In genomic region chr15:80091121-80091955, GRCm38 (mm10) we compare ENCODE assay signal across 8 mouse cellular contexts. TPM values are rescaled to one million over a fixed set of nuclear protein-coding genes. Genes with fewer than 3 reads are reported as not detected.
DNase-seq lines count a peak whose midpoint lies in the region; ATAC-seq and TF ChIP-seq lines count a peak whose summit lies in the region.

Gene Syngr1 (plus strand): TSS chr15:80091334.
Gene Rpl3 (minus strand): TSS chr15:80091868.

- H3K9ac ChIP-seq in heart, embryonic 15.5 days: peak within 1 kb of the TSS; percentile 77
- peak within 1 kb of the TSS; percentile 85 for H3K9ac ChIP-seq in liver, embryonic 13.5 days

- H3K27me3 ChIP-seq in C2C12 (ENCODE audit: control insufficient read depth, insufficient read depth, insufficient read length): no peaks in the 10 kb centered on the region
- peaks cover 31% of the 10 kb centered on the region for H3K27me3 ChIP-seq in heart, embryonic 15.5 days
- H3K27me3 ChIP-seq in liver, embryonic 13.5 days: peaks cover 28% of the 10 kb centered on the region
- no peaks in the 10 kb centered on the region; the same call in 1 of the 2 replicates for H3K27me3 ChIP-seq in splenic B cell, adult 2 months (ENCODE audit: control insufficient read depth, insufficient read depth, low read length, poor library complexity, severe bottlenecking)

- H3K27ac ChIP-seq in heart, embryonic 15.5 days: no peak within 1 kb of the TSS
- peak within 1 kb of the TSS; percentile 74 for H3K27ac ChIP-seq in liver, embryonic 13.5 days

- peaks cover 17% of the 10 kb centered on the region for H3K4me1 ChIP-seq in heart, embryonic 15.5 days (replicated peaks)
- peaks cover 76% of the 10 kb centered on the region for H3K4me1 ChIP-seq in liver, embryonic 13.5 days (replicated peaks)

- WGBS in heart, embryonic 15.5 days: 2% methylated on average over 70 of the region's 86 CpGs
- under 1% methylated on average over 86 of the region's 86 CpGs for WGBS in liver, embryonic 13.5 days (ENCODE audit: insufficient replicate concordance)

- peak; percentile 97 for TF ChIP-seq CTCF in C2C12 (IDR thresholded peaks at IDR 0.05; ENCODE audit: control insufficient read depth, insufficient read depth, insufficient read length)
- peak; percentile 83 for TF ChIP-seq CTCF in brain, embryonic 14.5 days (IDR thresholded peaks at IDR 0.05; ENCODE audit: borderline replicate concordance, extremely low read depth, insufficient read depth, insufficient read length)

- H3K4me3 ChIP-seq in C2C12 (ENCODE audit: insufficient read depth, poor library complexity, severe bottlenecking): peak within 1 kb of the TSS; percentile 27
- H3K4me3 ChIP-seq in heart, embryonic 15.5 days: peak within 1 kb of the TSS; percentile 83
- H3K4me3 ChIP-seq in liver, embryonic 13.5 days (replicated peaks): peak within 1 kb of the TSS; percentile 78

- H3K36me3 ChIP-seq in C2C12 (ENCODE audit: control insufficient read depth, insufficient read depth): no peaks in the 10 kb centered on the region
- H3K36me3 ChIP-seq in heart, embryonic 15.5 days: no peaks in the 10 kb centered on the region
- no peaks in the 10 kb centered on the region for H3K36me3 ChIP-seq in liver, embryonic 13.5 days
- no peaks in the 10 kb centered on the region for H3K36me3 ChIP-seq in splenic B cell, adult 2 months (ENCODE audit: control insufficient read depth, insufficient read depth, low read length, poor library complexity, severe bottlenecking)

- no peaks in the 10 kb centered on the region for H3K79me2 ChIP-seq in C2C12 (ENCODE audit: control insufficient read depth, insufficient read depth)

- H3K4me2 ChIP-seq in heart, embryonic 15.5 days: peak within 1 kb of the TSS; percentile 97
- peak within 1 kb of the TSS; percentile 98 for H3K4me2 ChIP-seq in liver, embryonic 13.5 days

- no peaks in the 10 kb centered on the region for H3K79me3 ChIP-seq in C2C12 (ENCODE audit: low read depth)

- TF ChIP-seq POLR2A in brain, embryonic 14.5 days (IDR thresholded peaks at IDR 0.05; ENCODE audit: borderline replicate concordance, extremely low read depth, insufficient read depth, insufficient read length, poor library complexity, severe bottlenecking): peak; percentile 68; the same call in 1 of the 2 replicates

- H3ac ChIP-seq in C2C12 (ENCODE audit: control insufficient read depth, insufficient read length, low read depth): peak within 1 kb of the TSS; percentile 58

- ATAC-seq in erythroid progenitor cell, adult 5-6 weeks (replicated peaks; ENCODE audit: low FRiP score, poor library complexity, severe bottlenecking): peak; percentile 64
- peak; percentile 75 for ATAC-seq in heart, embryonic 15.5 days (replicated peaks; ENCODE audit: insufficient number of reproducible peaks, insufficient read depth, low FRiP score, low read depth)
- peak; percentile 58 for ATAC-seq in liver, embryonic 13.5 days (ENCODE audit: low read depth)

- H3K9me3 ChIP-seq in heart, embryonic 15.5 days (replicated peaks): no peaks in the 10 kb centered on the region
- H3K9me3 ChIP-seq in liver, embryonic 13.5 days (replicated peaks): peaks cover 4% of the 10 kb centered on the region; the same call in 1 of the 2 replicates

- peak; percentile 86 for DNase-seq in brain, embryonic 14.5 days (ENCODE audit: low read depth)
- DNase-seq in kidney, postnatal 10 days: peak; percentile 87
- peak; percentile 72 for DNase-seq in liver, embryonic 13.5 days
- DNase-seq in natural killer cell, adult 2 months (ENCODE audit: low spot score in 2 of 2): peak; percentile 51 to 76
- DNase-seq in splenic B cell, adult 2 months (ENCODE audit: low read depth, low spot score): peak; percentile 81

TF ChIP-seq in C2C12, 6 proteins besides CTCF, POLR2A, EP300 and RAD21:
- TF ChIP-seq CEBPB (IDR thresholded peaks at IDR 0.05; ENCODE audit: low read depth): no peak
- TF ChIP-seq MYOG (IDR thresholded peaks at IDR 0.05; ENCODE audit: control insufficient read depth, extremely low read depth, insufficient read length): no peak
- peak; percentile 45 for TF ChIP-seq MYOD1 (IDR thresholded peaks at IDR 0.05; ENCODE audit: control insufficient read depth, insufficient read length, low read depth)
- no peak for TF ChIP-seq FOSL1 (IDR thresholded peaks at IDR 0.05; ENCODE audit: insufficient read depth, low read length, poor library complexity, severe bottlenecking)
- TF ChIP-seq MAX (IDR thresholded peaks at IDR 0.05): no peak
TF ChIP-seq in C2C12: peak in this region for 1.

RNA-seq across cellular contexts. Expression of gene Syngr1, which starts in this region (rescaled TPM):
- 7.9 TPM for polyA plus RNA-seq in C2C12 (2012; fragmentation: generic; extraction: Trizol)
- 64.7 and 75.5 TPM in 2 replicates for polyA plus RNA-seq in brain, embryonic 14.5 days (2012; rRNA removed)
- total RNA-seq in erythroid progenitor cell, adult 5-6 weeks (2015; ENCODE audit: low replicate concordance): 19.1 and 20.1 TPM in 2 replicates
- total RNA-seq in erythroid progenitor cell, adult 5-6 weeks (2017; ENCODE audit: low replicate concordance): 3.6 and 16.7 TPM in 2 replicates
- 38.0 and 42.9 TPM in 2 replicates for polyA plus RNA-seq in heart, embryonic 15.5 days (2015; fragmentation: Nextera tagmentation; extraction: Ambion mirVana)
- polyA plus RNA-seq in liver, embryonic 13.5 days (2015; fragmentation: Nextera tagmentation; extraction: Ambion mirVana): 16.0 and 20.5 TPM in 2 replicates

RNA-seq across cellular contexts. Expression of gene Rpl3, which starts in this region (rescaled TPM):
- 1,181 TPM for polyA plus RNA-seq in C2C12 (2012; fragmentation: generic; extraction: Trizol)
- polyA plus RNA-seq in brain, embryonic 14.5 days (2012; rRNA removed): 770 and 873 TPM in 2 replicates
- 600 and 647 TPM in 2 replicates for total RNA-seq in erythroid progenitor cell, adult 5-6 weeks (2015; ENCODE audit: low replicate concordance)
- total RNA-seq in erythroid progenitor cell, adult 5-6 weeks (2017; ENCODE audit: low replicate concordance): 701 and 821 TPM in 2 replicates
- polyA plus RNA-seq in heart, embryonic 15.5 days (2015; fragmentation: Nextera tagmentation; extraction: Ambion mirVana): 565 and 609 TPM in 2 replicates
- polyA plus RNA-seq in liver, embryonic 13.5 days (2015; fragmentation: Nextera tagmentation; extraction: Ambion mirVana): 807 and 835 TPM in 2 replicates

Comparison
In these comparisons a context has a peak if more than half of its experiments do, and no peak if none do; other contexts are left out.
1. H3K4me3 ChIP-seq: peak in every context shown above with its lines; median percentile 83 in heart, embryonic 15.5 days; 78 in liver, embryonic 13.5 days; 27 in C2C12.